ENCODE assay signal across 9 mouse cellular contexts in genomic region chr3:37073211-37073610, GRCm38 (mm10). TPM values are rescaled to one million over a fixed set of nuclear protein-coding genes. Genes with fewer than 3 reads are reported as not detected.
DNase-seq lines count a peak whose midpoint lies in the region; ATAC-seq lines count a peak whose summit lies in the region.
"Had no signal": no experiment of that assay in that cellular context is flagged by ENCODE, and none has a peak within 500 bp of the region (broad histone marks: within the 10 kb centered on the region; RNA-seq: fewer than 3 reads in every experiment).

No protein-coding gene starts in this region.

- ATAC-seq in megakaryocyte-erythroid progenitor cell, adult 5-6 weeks (replicated peaks; ENCODE audit: low FRiP score, low TSS enrichment, poor library complexity, severe bottlenecking), result no peak
- no peak for ATAC-seq in erythroid progenitor cell, adult 5-6 weeks (replicated peaks; ENCODE audit: low FRiP score, poor library complexity, severe bottlenecking)

- DNase-seq in embryo, embryonic 10 days (ENCODE audit: low spot score), result peak; percentile 5
- DNase-seq in embryo, embryonic 9.5 days (ENCODE audit: extremely low spot score), result no peak
- DNase-seq in urinary bladder, postnatal 14 days (ENCODE audit: low spot score), result peak; percentile 68
- DNase-seq in urinary bladder, adult 2 months (ENCODE audit: low spot score), result no peak
- DNase-seq in kidney, adult 9 months, result peak; percentile 78
- peak; percentile 32 for DNase-seq in lung, postnatal 25 days (ENCODE audit: low spot score)

RNA-seq across cellular contexts. Expression of gene Adad1, which starts 9.9 kb away (rescaled TPM):
- polyA plus RNA-seq in urinary bladder, adult 2 months (2012; rRNA removed), result not detected in 2 replicates
- total RNA-seq in megakaryocyte-erythroid progenitor cell, adult 5-6 weeks (2014; fragmentation: Nextera tagmentation), result not detected in 2 replicates
- not detected in 2 replicates for total RNA-seq in megakaryocyte-erythroid progenitor cell, adult 5-6 weeks (2017)
- total RNA-seq in erythroid progenitor cell, adult 5-6 weeks (2015; ENCODE audit: low replicate concordance), result not detected in 2 replicates
- total RNA-seq in erythroid progenitor cell, adult 5-6 weeks (2017; ENCODE audit: low replicate concordance), result not detected in 2 replicates
- total RNA-seq: G1E had no signal
- polyA plus RNA-seq: G1E had no signal

RNA-seq across cellular contexts. Expression of gene Il2, which starts 52.5 kb away (rescaled TPM):
- polyA plus RNA-seq in urinary bladder, adult 2 months (2012; rRNA removed), result 0.19 and 0.43 TPM in 2 replicates
- not detected in 2 replicates for total RNA-seq in megakaryocyte-erythroid progenitor cell, adult 5-6 weeks (2014; fragmentation: Nextera tagmentation)
- not detected in 2 replicates for total RNA-seq in megakaryocyte-erythroid progenitor cell, adult 5-6 weeks (2017)
- 1.3 TPM in 1 of 2 replicates, not detected in the other for total RNA-seq in erythroid progenitor cell, adult 5-6 weeks (2015; ENCODE audit: low replicate concordance)
- not detected in 2 replicates for total RNA-seq in erythroid progenitor cell, adult 5-6 weeks (2017; ENCODE audit: low replicate concordance)
- total RNA-seq: G1E had no signal
- polyA plus RNA-seq: G1E had no signal

Comparison
In these comparisons a context has a peak if more than half of its experiments do, and no peak if none do; other contexts are left out.
1. DNase-seq: peak in embryo, embryonic 10 days (single experiment), urinary bladder, postnatal 14 days (single experiment), kidney, adult 9 months (single experiment) and lung, postnatal 25 days (single experiment); none in embryo, embryonic 9.5 days (single experiment) and urinary bladder, adult 2 months (single experiment).